Mouse (Mus musculus) ES-E14 (cell line): ENCODE measurements at regions not wholly inside any gene's neighbourhood (a gene's known extent, or its start where the extent isn't known, plus 50 kb on each side); places are given as distances from the start of the nearest gene placed in this dataset.

Source experiments
- CHD2 ChIP-seq: IDR thresholded peaks from 2 replicates; pipeline ENCODE4 v1.6.1; 2014; ENCODE audit warnings: mild to moderate bottlenecking, low read depth, low read length, inconsistent platforms
- ZC3H11A ChIP-seq: IDR thresholded peaks from 2 replicates; pipeline ENCODE4 v1.6.1; 2012; ENCODE audit warnings: low read depth, mild to moderate bottlenecking, inconsistent platforms, low read length, borderline replicate concordance
- ZNF384 ChIP-seq: IDR thresholded peaks from 2 replicates; pipeline ENCODE4 v1.6.1; 2012; ENCODE audit warnings: low read depth, low read length, inconsistent platforms

GRCm38 (mm10) chr2:173395526-173395925 lies 119.2 kb upstream of the Pmepa1 start:
- no peak for TF ChIP-seq ZNF384
- TF ChIP-seq CHD2 = no peak
- TF ChIP-seq ZC3H11A = no peak
